Mouse (Mus musculus): ENCODE data around the gene Hmga2.

GRCm38 (mm10) chr10:120402966-120403365 is 73.3 kb downstream of the Hmga2 start:
- no peak for TF ChIP-seq CTCF (IDR thresholded peaks at IDR 0.05; ENCODE audit: low read depth, low read length)
- TF ChIP-seq POLR2A (IDR thresholded peaks at IDR 0.05; ENCODE audit: insufficient read depth, low read length), result no peak
- no peak for TF ChIP-seq EP300 (IDR thresholded peaks at IDR 0.05; ENCODE audit: insufficient read depth, low read depth, low read length)

All from ES-Bruce4 (cell line).